Mouse (Mus musculus) CH12.LX (cell line): ENCODE results near the gene Hexim2. TPM values are rescaled to one million over a fixed set of nuclear protein-coding genes. Genes with fewer than 3 reads are reported as not detected.

Experiments
- DNase-seq: peaks from one replicate; pipeline ENCODE4 v3.0.0-alpha.2; 2013; ENCODE audit errors: extremely low read depth
- H3K27ac ChIP-seq: 2 replicates; pipeline ENCODE4 v1.5.1; 2012; ENCODE audit warnings: low read depth, mild to moderate bottlenecking, control low read depth, moderate library complexity; ENCODE audit not compliant: insufficient read depth
- H3K27me3 ChIP-seq: replicated peaks from 2 replicates; pipeline ENCODE3; 2012; ENCODE audit warnings: inconsistent platforms
- H3K36me3 ChIP-seq, 2 experiments: replicated peaks in 1 of 2; 2 replicates each; pipeline versions ENCODE3 to v1.6.1; 2012; ENCODE audit warnings: inconsistent platforms in 1 of 2, low read length in 1 of 2, mild to moderate bottlenecking in 1 of 2, mixed read lengths in 1 of 2, moderate library complexity in 1 of 2; ENCODE audit not compliant: control insufficient read depth in 1 of 2, insufficient read depth in 1 of 2
- H3K4me1 ChIP-seq, 2 experiments: 2 replicates each; pipeline ENCODE4 v1.6.1; 2012; ENCODE audit warnings: inconsistent platforms in 1 of 2, moderate library complexity in 1 of 2; ENCODE audit not compliant: insufficient read depth in 2 of 2, control insufficient read depth in 1 of 2
- H3K4me2 ChIP-seq: 2 replicates; pipeline ENCODE4 v1.6.1; 2012; ENCODE audit warnings: low read depth, mild to moderate bottlenecking, control low read depth; ENCODE audit not compliant: poor library complexity, insufficient read depth, severe bottlenecking
- H3K4me3 ChIP-seq, 3 experiments: fragments of 150-350 bp in 1 of 3; sonication (generic) in 1 of 3; replicated peaks in 1 of 3; 2 replicates each; pipeline versions ENCODE3 to v1.5.1; 2011 to 2012; ENCODE audit warnings: low read depth in 2 of 3, low read length in 2 of 3, mild to moderate bottlenecking in 2 of 3, moderate library complexity in 2 of 3, control low read depth in 1 of 3, improper control_type of control experiment in 1 of 3, inconsistent platforms in 1 of 3, mixed read lengths in 1 of 3; ENCODE audit not compliant: poor library complexity in 1 of 3
- H3K79me2 ChIP-seq: replicated peaks from 2 replicates; pipeline ENCODE4 v1.6.1; 2012; ENCODE audit warnings: mild to moderate bottlenecking, moderate library complexity; ENCODE audit not compliant: control insufficient read depth, poor library complexity, insufficient read depth, severe bottlenecking; ENCODE audit errors: extremely low read depth
- H3K9ac ChIP-seq: 2 replicates; pipeline ENCODE4 v1.6.1; 2012; ENCODE audit warnings: low read depth, mild to moderate bottlenecking, control low read depth, moderate library complexity; ENCODE audit not compliant: insufficient read depth
- H3K9me3 ChIP-seq: replicated peaks from 2 replicates; pipeline ENCODE3; 2012; ENCODE audit warnings: low read length, inconsistent platforms, mixed read lengths
- CHD2 ChIP-seq: IDR thresholded peaks from 2 replicates; pipeline ENCODE4 v1.6.1; 2011; ENCODE audit warnings: low read length, improper control_type of control experiment
- CTCF ChIP-seq, 2 experiments: IDR thresholded peaks in 1 of 2; conservative IDR thresholded peaks in 1 of 2; 2 replicates each; pipeline ENCODE4 v1.5.1; 2011 to 2012; ENCODE audit warnings: low read depth in 2 of 2, low read length in 2 of 2, improper control_type of control experiment in 1 of 2, inconsistent platforms in 1 of 2, mild to moderate bottlenecking in 1 of 2, moderate library complexity in 1 of 2
- E2F4 ChIP-seq: IDR thresholded peaks from 2 replicates; pipeline ENCODE4 v1.6.1; 2011; ENCODE audit warnings: low read depth, low read length, improper control_type of control experiment; ENCODE audit not compliant: insufficient replicate concordance
- ELF1 ChIP-seq: IDR thresholded peaks from 2 replicates; pipeline ENCODE4 v1.6.1; 2014; ENCODE audit warnings: low read depth, mild to moderate bottlenecking, inconsistent platforms, low read length, improper control_type of control experiment
- EP300 ChIP-seq: IDR thresholded peaks from 2 replicates; pipeline ENCODE4 v1.6.1; 2011; ENCODE audit warnings: low read length, improper control_type of control experiment
- ETS1 ChIP-seq: conservative IDR thresholded peaks from 2 replicates; pipeline ENCODE4 v1.6.1; 2012; ENCODE audit warnings: low read depth, mild to moderate bottlenecking, inconsistent platforms, low read length, improper control_type of control experiment, moderate library complexity
- GABPA ChIP-seq: IDR thresholded peaks from 2 replicates; pipeline ENCODE4 v1.6.1; 2012; ENCODE audit warnings: low read depth, low read length, improper control_type of control experiment, inconsistent platforms; ENCODE audit not compliant: insufficient replicate concordance
- HCFC1 ChIP-seq: IDR thresholded peaks from 2 replicates; pipeline ENCODE4 v1.6.1; 2012; ENCODE audit warnings: low read depth, mild to moderate bottlenecking, inconsistent platforms, low read length, improper control_type of control experiment
- IRF4 ChIP-seq: IDR thresholded peaks from 2 replicates; pipeline ENCODE4 v1.6.1; 2014; ENCODE audit warnings: low read depth, mild to moderate bottlenecking, inconsistent platforms, low read length, improper control_type of control experiment
- JUN ChIP-seq: IDR thresholded peaks from 2 replicates; pipeline ENCODE4 v1.6.1; 2011; ENCODE audit warnings: low read depth, mild to moderate bottlenecking, low read length, improper control_type of control experiment, moderate library complexity; ENCODE audit not compliant: insufficient read depth
- JUND ChIP-seq: conservative IDR thresholded peaks from 2 replicates; pipeline ENCODE4 v1.6.1; 2011; ENCODE audit warnings: low read depth, low read length, improper control_type of control experiment
- KAT2A ChIP-seq: IDR thresholded peaks from 2 replicates; pipeline ENCODE4 v1.6.1; 2012; ENCODE audit warnings: low read length, improper control_type of control experiment, inconsistent platforms; ENCODE audit not compliant: insufficient replicate concordance
- MAFK ChIP-seq: IDR thresholded peaks from 2 replicates; pipeline ENCODE4 v1.6.1; 2011; ENCODE audit warnings: low read length, improper control_type of control experiment; ENCODE audit not compliant: insufficient replicate concordance
- MAX ChIP-seq: IDR thresholded peaks from 2 replicates; pipeline ENCODE4 v1.6.1; 2011; ENCODE audit warnings: low read length, improper control_type of control experiment
- MAZ ChIP-seq: IDR thresholded peaks from 2 replicates; pipeline ENCODE4 v1.6.1; 2012; ENCODE audit warnings: low read depth, mild to moderate bottlenecking, inconsistent platforms, low read length, improper control_type of control experiment, moderate library complexity
- MEF2A ChIP-seq: IDR thresholded peaks from 2 replicates; pipeline ENCODE4 v1.6.1; 2014; ENCODE audit warnings: low read depth, mild to moderate bottlenecking, inconsistent platforms, low read length, improper control_type of control experiment, borderline replicate concordance
- MXI1 ChIP-seq: IDR thresholded peaks from 2 replicates; pipeline ENCODE4 v1.6.1; 2011; ENCODE audit warnings: mild to moderate bottlenecking, low read depth, low read length, improper control_type of control experiment
- MYC ChIP-seq: IDR thresholded peaks from 2 replicates; pipeline ENCODE4 v1.6.1; 2011; ENCODE audit warnings: low read depth, mild to moderate bottlenecking, improper control_type of control experiment, low read length
- NELFE ChIP-seq: IDR thresholded peaks from 2 replicates; pipeline ENCODE4 v1.6.1; 2011; ENCODE audit warnings: low read depth, low read length, improper control_type of control experiment
- NRF1 ChIP-seq: IDR thresholded peaks from 2 replicates; pipeline ENCODE4 v1.6.1; 2014; ENCODE audit warnings: low read depth, mild to moderate bottlenecking, inconsistent platforms, low read length, improper control_type of control experiment, moderate library complexity
- PAX5 ChIP-seq: IDR thresholded peaks from 2 replicates; pipeline ENCODE4 v1.6.1; 2012; ENCODE audit warnings: low read length, inconsistent platforms, mixed read lengths
- POLR2A ChIP-seq: IDR thresholded peaks from 2 replicates; pipeline ENCODE4 v1.6.1; 2011; ENCODE audit warnings: low read depth, mild to moderate bottlenecking, improper control_type of control experiment, low read length
- SIN3A ChIP-seq: IDR thresholded peaks from 2 replicates; pipeline ENCODE4 v1.6.1; 2012; ENCODE audit warnings: low read length, improper control_type of control experiment, inconsistent platforms
- SMC3 ChIP-seq: IDR thresholded peaks from 2 replicates; pipeline ENCODE4 v1.6.1; 2011; ENCODE audit warnings: low read depth, low read length, improper control_type of control experiment
- TBP ChIP-seq: conservative IDR thresholded peaks from 2 replicates; pipeline ENCODE4 v1.6.1; 2011; ENCODE audit warnings: low read depth, low read length, improper control_type of control experiment
- TCF12 ChIP-seq: IDR thresholded peaks from 2 replicates; pipeline ENCODE4 v1.6.1; 2014; ENCODE audit warnings: low read depth, mild to moderate bottlenecking, inconsistent platforms, low read length, improper control_type of control experiment
- USF1 ChIP-seq: IDR thresholded peaks from 2 replicates; pipeline ENCODE4 v1.6.1; 2014; ENCODE audit warnings: low read depth, mild to moderate bottlenecking, inconsistent platforms, low read length, improper control_type of control experiment
- ZKSCAN1 ChIP-seq: IDR thresholded peaks from 2 replicates; pipeline ENCODE4 v1.6.1; 2012; ENCODE audit warnings: low read depth, inconsistent platforms, low read length, improper control_type of control experiment, borderline replicate concordance
- ZMIZ1 ChIP-seq: IDR thresholded peaks from 2 replicates; pipeline ENCODE4 v1.6.1; 2012; ENCODE audit warnings: low read depth, mild to moderate bottlenecking, inconsistent platforms, low read length, improper control_type of control experiment
- dilution Hi-C: fragments of 300-500 bp; cut with MboI; formaldehyde crosslinking; loops from 2 replicates; pipeline ENCODE4 v1.14.3; 2020; ENCODE audit warnings: low sequenced_read_pairs; ENCODE audit not compliant: extremely low pct_unique_long_range_greater_than_20kb, extremely low pct_ligation_motif_present
- in situ Hi-C: fragments of 300-500 bp; cut with MboI; formaldehyde crosslinking; loops from 3 replicates; pipeline ENCODE4 v1.14.3; 2019; ENCODE audit warnings: low sequenced_read_pairs, low pct_ligation_motif_present, low pct_unique_long_range_greater_than_20kb, mixed read lengths
- polyA plus RNA-seq: library from polyadenylated mRNA; unstranded; fragments of >175 nt; gene quantifications from 2 replicates; pipeline ENCODE4 v1.2.1, GENCODE M21; 2012; ENCODE audit warnings: low read depth; ENCODE audit not compliant: insufficient read length
- total RNA-seq, 2 experiments: library from RNA; depleted of rRNA; stranded (reverse); fragments of 300-350 nt in 1 of 2; fragments of >200 nt in 1 of 2; gene quantifications; 2 replicates each; pipeline ENCODE4 v1.2.3; 2012 to 2014

Hexim2 gene
- total and polyA plus RNA-seq, 3 experiments = 27.0 to 33.3 (median 28.8) TPM

- H3K4me2 ChIP-seq = no peak overlapping the region
Observed at GRCm38 (mm10) chr11:103164391-103164790, 32.2 kb downstream of the Hexim2 start.

GRCm38 (mm10) chr11:103168690-103169390 lies 36.6 kb downstream of the Hexim2 start:
- peak; percentile 86 for DNase-seq
- Histone ChIP-seq H3K4me3 (no peak overlapping the region), H3K79me2 (peaks cover 27% of the 10 kb centered on the region), H3K4me2 (no peak overlapping the region), H3K9ac (no peak overlapping the region), H3K9me3 (peaks cover 8% of the 10 kb centered on the region), H3K27ac (no peak overlapping the region), H3K36me3 (no peaks in the 10 kb centered on the region), H3K4me1 (peaks cover 8 to 44% of the 10 kb centered on the region in 2 experiments), H3K27me3 (no peaks in the 10 kb centered on the region)
- dilution Hi-C loops (no loop called here), in situ Hi-C loops (loop anchor here (25.0 kb wide), 1 partner anchor 393 kb away; no protein-coding TSS in a partner anchor)
- peak; percentile 100 for TF ChIP-seq SMC3
- TF ChIP-seq IRF4 = peak; percentile 72
- no peak for TF ChIP-seq ZKSCAN1
- 0 out of 2 replicates have a peak, but pooled peaks have one; percentile 22 for TF ChIP-seq ZMIZ1
- no peak for TF ChIP-seq KAT2A
- no peak for TF ChIP-seq MAFK
- peak; percentile 44; the same call in 1 of the 2 replicates for TF ChIP-seq NRF1
- TF ChIP-seq SIN3A = peak; percentile 80
- peak; percentile 65; the same call in 1 of the 2 replicates for TF ChIP-seq MEF2A
- 0 out of 2 replicates have a peak, but pooled peaks have one; percentile 14 for TF ChIP-seq JUN
- no peak for TF ChIP-seq EP300
- peak; percentile 44; the same call in 1 of the 2 replicates for TF ChIP-seq NELFE
- TF ChIP-seq TBP = no peak
- no peak for TF ChIP-seq MXI1
- TF ChIP-seq CHD2 = no peak
- TF ChIP-seq E2F4 = no peak
- peak; percentile 99 to 100 for TF ChIP-seq CTCF (conservative IDR thresholded peaks at IDR 0.05 in 1 of 2, IDR thresholded peaks at IDR 0.05 in 1 of 2; ENCODE audit: low read depth in 2 of 2, low read length in 2 of 2)
- peak; percentile 77 for TF ChIP-seq MAX
- no peak for TF ChIP-seq ETS1
- TF ChIP-seq MAZ = 0 out of 2 replicates have a peak, but pooled peaks have one; percentile 27
- TF ChIP-seq TCF12 = 0 out of 2 replicates have a peak, but pooled peaks have one; percentile 48
- TF ChIP-seq MYC = 0 out of 2 replicates have a peak, but pooled peaks have one; percentile 69
- TF ChIP-seq GABPA = no peak
- no peak for TF ChIP-seq PAX5
- peak; percentile 14; the same call in 1 of the 2 replicates for TF ChIP-seq ELF1
- TF ChIP-seq USF1 = no peak
- TF ChIP-seq HCFC1 = no peak; the same call in 1 of the 2 replicates

More at GRCm38 (mm10) chr11:103164391-103164790, 32.2 kb downstream of the Hexim2 start:
- Histone ChIP-seq H3K27me3 (no peaks in the 10 kb centered on the region), H3K9me3 (peaks cover 8% of the 10 kb centered on the region), H3K9ac (no peak overlapping the region), H3K27ac (no peak overlapping the region), H3K79me2 (no peaks in the 10 kb centered on the region), H3K36me3 (no peaks in the 10 kb centered on the region), H3K4me3 (no peak overlapping the region), H3K4me1 (peaks cover 0 to 14% of the 10 kb centered on the region in 2 experiments; a peak in 2 of 4 replicates)
- in situ Hi-C loops (loop anchor here (25.0 kb wide), 1 partner anchor 398 kb away; no protein-coding TSS in a partner anchor), dilution Hi-C loops (no loop called here)
- TF ChIP-seq KAT2A = no peak
- TF ChIP-seq MEF2A = no peak
- TF ChIP-seq MXI1 = no peak
- TF ChIP-seq NRF1 = no peak
- no peak for TF ChIP-seq POLR2A
- TF ChIP-seq HCFC1 = no peak
- no peak for TF ChIP-seq JUND
- no peak for TF ChIP-seq PAX5
- DNase-seq = no peak
